Mouse (Mus musculus) intestine, postnatal 0 days (tissue): ENCODE results near the gene Zfp771. TPM values are rescaled to one million over a fixed set of nuclear protein-coding genes. Genes with fewer than 3 reads are reported as not detected.

Source experiments
- ATAC-seq: fragments of 200-750 bp; cut with Nextera tagmentation; 2 replicates; pipeline ENCODE4 v1.8.0; 2017; ENCODE audit warnings: mild to moderate bottlenecking, moderate TSS enrichment, moderate library complexity
- H3K27ac ChIP-seq: fragments of 300-500 bp; sonication (generic); 2 replicates; pipeline ENCODE4 v1.5.1; 2014; ENCODE audit warnings: mild to moderate bottlenecking, low read depth, low read length, moderate library complexity
- H3K27me3 ChIP-seq: fragments of 300-500 bp; sonication (generic); replicated peaks from 2 replicates; pipeline ENCODE4 v1.6.1; 2014; ENCODE audit warnings: low read length, mixed read lengths; ENCODE audit not compliant: control insufficient read depth, insufficient read depth
- H3K36me3 ChIP-seq: fragments of 300-500 bp; sonication (generic); 2 replicates; pipeline ENCODE4 v1.6.1; 2014; ENCODE audit warnings: mild to moderate bottlenecking, moderate library complexity; ENCODE audit not compliant: control insufficient read depth, insufficient read depth
- H3K4me1 ChIP-seq: fragments of 300-500 bp; sonication (generic); replicated peaks from 2 replicates; pipeline ENCODE4 v1.6.1; 2014; ENCODE audit warnings: antibody characterized with exemption, low read length, mixed read lengths; ENCODE audit not compliant: control insufficient read depth, insufficient read depth
- H3K4me2 ChIP-seq: fragments of 300-500 bp; sonication (generic); replicated peaks from 2 replicates; pipeline ENCODE4 v1.6.1; 2014; ENCODE audit warnings: low read depth, mild to moderate bottlenecking, moderate library complexity
- H3K4me3 ChIP-seq: fragments of 300-500 bp; sonication (generic); 2 replicates; pipeline ENCODE4 v1.5.1; 2014; ENCODE audit warnings: low read depth, low read length
- H3K9ac ChIP-seq: fragments of 300-500 bp; sonication (generic); 2 replicates; pipeline ENCODE4 v1.6.1; 2014; ENCODE audit warnings: mild to moderate bottlenecking, low read depth, low read length
- H3K9me3 ChIP-seq: fragments of 300-500 bp; sonication (generic); 2 replicates; pipeline ENCODE4 v1.6.1; 2016; ENCODE audit warnings: mixed run types; ENCODE audit not compliant: control insufficient read depth
- CTCF ChIP-seq: sonication (generic); IDR thresholded peaks from 2 replicates; pipeline ENCODE4 v1.5.1; 2016; ENCODE audit warnings: low read depth, mild to moderate bottlenecking, control low read depth, antibody characterized with exemption, moderate library complexity
- WGBS: fragments of 180-500 bp; shearing (Covaris S2); extraction: QIAGEN DNeasy Blood & Tissue Kit; methylation state at CpG from one replicate; pipeline ENCODE4 v1.1.7; 2014; 5-methylcytosine and 5-hydroxymethylcytosine counted together
- polyA plus RNA-seq: library from polyadenylated mRNA; unstranded; fragments of >200 nt; fragmentation: Nextera tagmentation; extraction: Ambion mirVana; gene quantifications from 2 replicates; pipeline ENCODE4 v1.2.1, GENCODE M21; 2015

Gene Zfp771
- polyA plus RNA-seq, 1 experiment from 2014 or later: 17.6 TPM

DNA sequence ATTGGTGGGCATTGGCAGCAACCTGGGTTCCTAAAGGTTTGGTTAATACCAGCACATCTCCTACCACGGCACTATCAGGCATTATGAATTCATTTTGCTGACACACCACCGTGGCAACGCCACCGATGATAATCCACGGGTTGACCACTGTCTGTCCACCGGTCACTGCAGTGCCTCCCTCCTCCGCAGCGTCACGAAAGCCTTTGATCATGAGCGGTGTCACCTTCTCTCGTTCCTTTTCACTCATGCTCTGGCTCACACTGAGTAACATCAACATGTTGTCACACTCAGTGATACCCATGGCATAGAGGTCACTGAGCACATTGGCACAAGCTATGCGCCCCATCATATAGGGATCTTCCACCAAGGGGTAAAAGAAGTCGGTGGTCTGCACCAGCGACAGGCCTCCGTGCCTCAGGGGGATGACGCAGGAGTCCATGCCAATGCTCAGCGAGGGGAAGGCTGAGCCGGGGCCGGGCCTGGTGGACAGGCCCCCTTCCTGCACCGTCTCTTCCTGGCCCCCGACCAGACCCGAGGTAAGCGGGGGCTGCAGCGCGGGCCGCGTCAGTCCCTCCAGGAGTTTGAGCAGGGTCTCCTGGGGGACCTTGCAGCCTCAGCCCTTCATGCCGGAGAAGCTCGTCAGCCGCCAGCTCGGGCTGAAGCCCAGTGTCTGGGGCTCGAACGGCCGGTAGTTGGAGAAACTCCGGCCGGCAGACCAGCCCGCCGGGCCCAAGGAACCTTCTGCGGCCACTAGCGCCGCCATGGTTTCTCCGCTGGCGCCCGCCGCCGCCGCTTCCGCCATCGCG is 29.2 kb downstream of the Zfp771 start:
- Histone ChIP-seq H3K27ac (peak overlapping the region; percentile 91), H3K36me3 (peaks cover 12% of the 10 kb centered on the region), H3K9ac (peak overlapping the region; percentile 87), H3K4me2 (peak overlapping the region; percentile 89), H3K4me1 (peaks cover 6% of the 10 kb centered on the region), H3K9me3 (no peaks in the 10 kb centered on the region), H3K4me3 (peak overlapping the region; percentile 78), H3K27me3 (no peaks in the 10 kb centered on the region)
- WGBS: 11% methylated on average over 50 of the region's 50 CpGs
- no peak for TF ChIP-seq CTCF
- ATAC-seq: no peak

GRCm38 (mm10) chr7:127273925-127274789 is 30.1 kb downstream of the Zfp771 start, which contains the start of gene Sephs2:
Sephs2 (minus strand) TSS chr7:127274055.
- peak within 1 kb of the TSS; percentile 78 for H3K4me3 ChIP-seq
- ATAC-seq: peak; percentile 73
- H3K9ac ChIP-seq: peak within 1 kb of the TSS; percentile 87
- H3K27me3 ChIP-seq: no peaks in the 10 kb centered on the region
- H3K4me2 ChIP-seq: peak within 1 kb of the TSS; percentile 89
- H3K4me1 ChIP-seq: peaks cover 6% of the 10 kb centered on the region
- peak within 1 kb of the TSS; percentile 91 for H3K27ac ChIP-seq
- H3K36me3 ChIP-seq: peaks cover 12% of the 10 kb centered on the region
- WGBS: 2% methylated on average over 39 of the region's 39 CpGs
- no peak for TF ChIP-seq CTCF
- no peaks in the 10 kb centered on the region for H3K9me3 ChIP-seq

DNA sequence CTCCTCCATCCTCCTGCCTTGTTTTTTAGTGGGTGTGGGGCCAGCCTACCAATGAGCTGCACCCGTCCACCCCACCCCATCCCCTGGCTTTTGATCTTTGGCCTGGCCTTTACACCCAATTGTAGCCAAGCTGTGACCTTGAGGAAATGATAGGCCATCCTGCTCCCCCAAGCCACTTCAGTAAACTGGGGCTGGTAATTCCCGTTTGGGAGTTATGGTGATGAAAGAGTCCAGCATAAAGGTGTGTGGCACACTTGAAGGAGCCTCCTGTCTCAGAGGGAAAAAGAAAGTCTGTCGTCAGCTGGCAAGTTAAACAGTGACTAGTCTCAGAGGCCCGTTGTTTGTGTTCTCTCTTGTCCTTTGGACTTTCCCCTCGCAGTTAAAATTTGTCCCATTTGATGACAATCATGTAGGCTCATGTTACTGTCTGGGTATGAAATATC is 32.5 kb downstream of the Zfp771 start:
- 32% methylated on average over 5 of the region's 5 CpGs for WGBS
- Histone ChIP-seq H3K27ac (peak overlapping the region; percentile 77), H3K4me2 (peak overlapping the region; percentile 44), H3K9me3 (no peaks in the 10 kb centered on the region), H3K4me1 (peaks cover 6% of the 10 kb centered on the region; the same call in 1 of the 2 replicates), H3K36me3 (no peaks in the 10 kb centered on the region), H3K27me3 (no peaks in the 10 kb centered on the region), H3K4me3 (no peak overlapping the region), H3K9ac (no peak overlapping the region)
- ATAC-seq: peak; percentile 81
- no peak for TF ChIP-seq CTCF

DNA sequence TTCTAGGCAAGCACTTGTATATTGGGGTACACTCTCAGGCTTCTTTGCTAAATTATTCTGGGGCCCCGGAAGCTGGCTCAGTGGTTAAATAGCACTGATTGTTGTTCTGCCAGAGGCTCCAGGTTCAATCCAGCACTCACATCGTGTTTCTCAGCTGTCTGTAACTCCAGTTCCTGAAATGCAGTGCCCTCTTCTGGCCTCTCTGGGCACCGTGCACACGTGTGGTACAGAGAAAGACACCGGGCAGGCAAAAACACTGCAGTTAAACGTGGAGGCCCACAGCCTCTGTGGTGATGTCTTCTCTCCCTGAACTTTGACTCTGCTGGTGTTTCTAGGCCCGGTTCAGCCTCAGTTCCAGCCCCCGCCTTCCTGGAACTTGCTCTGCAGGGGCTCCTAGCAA is 34.2 kb downstream of the Zfp771 start:
- Histone ChIP-seq H3K27ac (no peak overlapping the region), H3K36me3 (no peaks in the 10 kb centered on the region), H3K9me3 (no peaks in the 10 kb centered on the region), H3K4me3 (no peak overlapping the region), H3K27me3 (no peaks in the 10 kb centered on the region), H3K4me1 (peaks cover 6% of the 10 kb centered on the region; the same call in 1 of the 2 replicates), H3K9ac (no peak overlapping the region), H3K4me2 (no peak overlapping the region)
- 14% methylated on average over 8 of the region's 8 CpGs for WGBS
- ATAC-seq: peak; percentile 38
- TF ChIP-seq CTCF: peak; percentile 87

DNA sequence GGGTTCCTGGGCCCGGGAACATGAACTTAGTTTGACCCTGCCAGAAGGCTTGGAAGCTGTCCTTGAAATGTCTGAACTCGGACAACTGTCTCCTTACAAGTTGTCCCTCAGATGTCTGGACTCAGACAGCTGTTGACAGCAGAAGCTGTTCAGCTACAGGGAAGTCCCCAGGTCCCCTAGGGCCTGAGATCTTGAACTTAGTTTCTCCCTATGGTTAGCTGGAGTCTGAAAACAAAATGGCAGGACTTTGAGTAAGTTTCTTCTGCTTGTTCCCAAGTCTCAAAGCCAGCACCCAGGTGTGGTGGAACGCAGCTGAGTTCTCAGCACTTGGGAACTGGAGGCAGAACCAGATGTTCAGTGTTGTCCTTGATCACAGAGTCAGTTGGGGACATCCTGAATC is 36.0 kb downstream of the Zfp771 start:
- Histone ChIP-seq H3K27ac (no peak overlapping the region), H3K4me2 (no peak overlapping the region), H3K9me3 (no peaks in the 10 kb centered on the region), H3K9ac (no peak overlapping the region), H3K36me3 (no peaks in the 10 kb centered on the region), H3K27me3 (no peaks in the 10 kb centered on the region), H3K4me3 (no peak overlapping the region), H3K4me1 (peaks cover 6% of the 10 kb centered on the region; the same call in 1 of the 2 replicates)
- ATAC-seq: no peak
- no peak for TF ChIP-seq CTCF
- WGBS: 58% methylated on average over 3 of the region's 3 CpGs

- Histone ChIP-seq H3K4me1 (peaks cover 6% of the 10 kb centered on the region; the same call in 1 of the 2 replicates), H3K27ac (no peak overlapping the region), H3K9ac (no peak overlapping the region), H3K4me2 (no peak overlapping the region), H3K36me3 (no peaks in the 10 kb centered on the region), H3K4me3 (no peak overlapping the region), H3K27me3 (no peaks in the 10 kb centered on the region), H3K9me3 (no peaks in the 10 kb centered on the region)
- ATAC-seq: no peak
- 57% methylated on average over 4 of the region's 4 CpGs for WGBS
- no peak for TF ChIP-seq CTCF
Measured at GRCm38 (mm10) chr7:127281114-127281513, 37.0 kb downstream of the Zfp771 start.
